Mouse (Mus musculus) ovary, postnatal 36 days (tissue): Measurements from ENCODE around the gene Cct3.
"Not testable (repeated sequence)": the region's sequence is repeated elsewhere in the genome, so short reads cannot be mapped to it uniquely, and the experiment has no call there.

ENCODE experiments used
- DNase-seq: peaks from one replicate; pipeline ENCODE4 v3.0.0; 2022; ENCODE audit warnings: low spot score, mixed read lengths

Cct3 gene

DNA sequence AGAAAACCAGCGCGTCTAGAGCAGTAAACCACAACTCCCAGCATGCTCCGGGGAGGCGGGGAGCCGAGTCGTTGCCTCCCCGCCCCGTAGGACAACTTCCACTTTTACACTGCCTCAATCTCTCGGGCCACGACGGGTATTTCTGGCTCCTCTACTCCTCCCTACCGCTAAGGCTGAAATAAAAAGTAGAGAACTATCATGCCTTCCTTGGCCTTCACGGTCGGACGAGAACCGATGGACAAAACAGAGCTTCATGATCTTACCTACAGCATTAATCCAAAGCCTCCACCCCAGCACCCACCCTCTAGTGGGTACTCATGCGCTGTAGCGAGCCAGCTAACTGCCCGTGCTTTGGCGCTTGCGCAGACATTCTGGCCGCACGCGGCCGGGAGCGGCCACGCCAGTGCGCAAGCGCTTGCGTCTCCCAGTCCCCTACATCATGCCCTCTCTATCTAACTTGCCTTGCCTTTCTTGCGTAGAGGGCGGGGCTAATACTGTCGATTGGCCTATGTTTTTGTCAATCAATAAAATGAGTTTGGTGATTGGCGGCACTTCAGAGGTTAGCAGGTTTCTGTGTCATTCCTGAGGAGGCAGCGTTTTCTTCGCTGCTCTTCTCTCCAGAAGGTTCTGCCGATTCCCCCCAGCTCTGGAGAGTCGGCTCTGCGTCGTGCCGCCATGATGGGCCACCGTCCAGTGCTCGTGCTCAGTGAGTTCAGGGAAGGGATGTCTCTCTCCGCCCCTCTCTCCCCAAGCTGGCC, at the start of gene Cct3, which contains the start of gene Tsacc:
TSS of gene Cct3 (plus strand) at position 556 of the 758 bp plus-strand sequence.
TSS of gene Tsacc (minus strand) at position 439 of the 758 bp plus-strand sequence.
- peak; percentile 94 for DNase-seq

GRCm38 (mm10) chr3:88247666-88248065, 49.2 kb upstream of the Cct3 start:
- DNase-seq: no peak

DNA sequence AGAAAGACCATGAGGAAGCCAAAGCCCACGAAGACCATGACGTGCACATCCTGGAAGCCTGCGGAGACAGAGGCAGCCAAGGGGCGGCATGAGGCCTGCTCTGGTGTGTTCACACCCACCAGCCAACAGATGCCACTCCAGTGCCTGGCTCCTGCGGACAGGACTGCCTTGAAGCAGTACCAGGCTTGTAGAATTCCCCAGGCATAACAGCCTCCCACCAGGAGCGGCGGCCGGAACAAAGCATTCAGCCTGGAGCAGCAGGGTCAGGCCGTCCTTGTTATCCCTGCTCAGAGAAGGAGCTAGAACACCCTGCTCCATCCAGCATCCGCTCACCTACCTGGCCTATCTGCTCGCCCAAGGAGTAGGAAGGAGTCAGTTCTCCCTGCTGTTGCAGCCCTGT, 48.5 kb upstream of the Cct3 start:
- DNase-seq: peak; percentile 26

- DNase-seq: no peak
Observed at GRCm38 (mm10) chr3:88252739-88253138, 44.2 kb upstream of the Cct3 start.

GRCm38 (mm10) chr3:88254268-88254926, 42.5 kb upstream of the Cct3 start, which contains the start of gene Rhbg:
Gene Rhbg (minus strand): TSS chr3:88254709.
- DNase-seq: peak; percentile 62

- DNase-seq: no peak
Observed at GRCm38 (mm10) chr3:88255950-88256349, 41.0 kb upstream of the Cct3 start.

- DNase-seq: no peak
Observed at GRCm38 (mm10) chr3:88256382-88256781, 40.5 kb upstream of the Cct3 start.

- DNase-seq: no peak
Observed at GRCm38 (mm10) chr3:88262346-88262745, 34.6 kb upstream of the Cct3 start.

DNA sequence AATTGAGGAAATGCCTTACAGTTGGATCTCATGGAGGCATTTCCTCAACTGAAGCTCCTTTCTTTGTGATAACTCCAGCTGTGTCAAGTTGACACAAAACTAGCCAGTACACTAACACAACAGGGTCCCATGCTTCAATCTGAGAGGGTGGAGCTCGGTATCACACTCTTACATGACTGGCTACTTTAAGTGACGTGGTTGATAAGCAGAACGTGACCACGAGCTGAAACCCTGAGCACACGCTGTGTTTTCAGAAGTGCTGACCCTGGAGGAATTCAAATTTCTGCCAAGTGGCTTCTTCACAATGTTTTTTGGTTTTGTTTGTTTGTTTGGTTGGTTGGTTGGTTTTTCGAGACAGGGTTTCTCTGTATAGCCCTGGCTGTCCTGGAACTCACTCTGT, 28.9 kb upstream of the Cct3 start:
- DNase-seq: not testable (repeated sequence)

DNA sequence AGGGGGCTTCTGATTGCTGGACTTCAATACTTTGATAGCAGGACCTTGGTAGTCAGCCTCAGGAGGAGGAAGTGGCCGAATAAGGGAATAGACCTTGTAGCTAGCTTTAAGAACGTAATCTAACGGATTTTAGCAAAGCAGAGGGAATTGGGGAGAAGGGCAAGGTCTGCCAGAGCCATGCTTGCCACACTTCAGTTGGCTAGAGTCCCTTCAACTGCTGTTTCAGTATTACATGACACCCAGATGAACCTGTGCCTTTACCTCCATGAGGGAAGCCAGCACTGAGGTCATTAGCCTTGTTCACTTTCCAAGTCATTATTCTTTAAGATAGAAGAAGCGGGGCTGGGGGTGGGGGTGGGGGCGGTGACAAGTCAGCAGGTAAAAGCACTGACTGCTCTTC, 27.9 kb upstream of the Cct3 start:
- no peak for DNase-seq

GRCm38 (mm10) chr3:88271298-88271697, 25.6 kb upstream of the Cct3 start:
- not testable (repeated sequence) for DNase-seq

DNA sequence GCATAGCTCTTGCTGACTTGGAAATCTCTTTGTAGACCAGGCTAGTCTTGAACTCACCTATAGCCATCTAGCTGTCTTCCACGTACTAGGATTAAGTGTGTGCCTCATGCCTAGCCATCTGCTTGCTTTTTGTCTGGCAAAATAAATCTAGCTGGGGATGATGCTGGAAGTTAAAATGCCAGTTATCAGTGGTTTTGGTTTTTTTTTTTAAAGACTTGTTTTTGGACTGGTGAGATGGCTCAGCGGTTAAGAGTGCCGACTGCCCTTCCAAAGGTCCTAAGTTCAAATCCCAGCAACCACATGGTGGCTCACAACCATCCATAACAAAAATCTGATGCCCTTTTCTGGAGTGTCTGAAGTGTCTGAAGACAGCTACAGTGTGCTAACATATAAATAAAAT, 25.1 kb upstream of the Cct3 start:
- no peak for DNase-seq

DNA sequence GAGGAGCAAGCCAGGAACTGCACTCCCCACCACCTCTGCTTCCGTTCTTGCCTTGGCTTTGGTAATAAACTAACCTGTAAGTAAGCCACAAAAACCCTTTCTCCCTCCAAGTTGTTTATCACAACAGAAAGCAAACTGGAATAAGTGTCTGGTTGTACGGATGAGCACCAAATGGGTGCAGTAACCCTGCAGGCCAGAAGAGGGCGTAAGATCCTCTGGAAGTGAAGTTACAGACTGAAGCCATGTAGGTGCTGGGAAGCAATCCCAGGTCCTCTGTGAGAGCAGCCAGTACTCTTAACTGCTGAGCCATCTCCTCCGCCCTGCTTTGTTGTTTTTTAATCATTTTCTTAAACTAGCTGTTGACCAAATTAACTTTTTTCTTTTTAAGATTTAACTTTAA, 22.9 kb upstream of the Cct3 start:
- DNase-seq: no peak

GRCm38 (mm10) chr3:88276121-88276520, 20.8 kb upstream of the Cct3 start:
- no peak for DNase-seq

GRCm38 (mm10) chr3:88276529-88277143, 20.3 kb upstream of the Cct3 start:
- DNase-seq: peak; percentile 27

GRCm38 (mm10) chr3:88280035-88280434, 16.9 kb upstream of the Cct3 start:
- DNase-seq: no peak

GRCm38 (mm10) chr3:88281141-88281916, 15.6 kb upstream of the Cct3 start:
- not testable (repeated sequence) for DNase-seq

GRCm38 (mm10) chr3:88284815-88285564, 11.9 kb upstream of the Cct3 start:
- DNase-seq: not testable (repeated sequence)

- not testable (repeated sequence) for DNase-seq
Observed at GRCm38 (mm10) chr3:88285565-88285895, 11.4 kb upstream of the Cct3 start.

DNA sequence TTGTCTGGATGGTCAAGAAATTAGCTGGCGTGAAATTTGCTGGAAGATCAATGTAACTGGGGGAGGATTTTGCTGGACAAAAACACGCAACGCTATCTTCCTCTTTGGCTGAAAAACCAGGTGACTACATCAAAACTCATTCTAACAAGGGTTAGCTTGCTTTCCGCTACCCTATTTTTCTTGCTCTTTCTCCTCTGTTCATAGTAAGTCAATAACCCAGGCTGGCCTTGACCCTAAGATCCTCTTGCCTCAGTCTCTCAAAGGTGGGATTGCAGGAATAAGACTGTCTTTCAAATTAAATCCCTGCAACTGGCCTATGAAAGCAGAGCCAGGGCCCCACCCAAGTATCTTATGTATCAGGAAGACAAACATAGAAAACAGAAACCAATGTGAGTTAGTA, 9.8 kb upstream of the Cct3 start, which contains the start of gene Gm38392:
TSS of gene Gm38392 (minus strand) at position 101 of the 400 bp plus-strand sequence.
- DNase-seq: no peak

DNA sequence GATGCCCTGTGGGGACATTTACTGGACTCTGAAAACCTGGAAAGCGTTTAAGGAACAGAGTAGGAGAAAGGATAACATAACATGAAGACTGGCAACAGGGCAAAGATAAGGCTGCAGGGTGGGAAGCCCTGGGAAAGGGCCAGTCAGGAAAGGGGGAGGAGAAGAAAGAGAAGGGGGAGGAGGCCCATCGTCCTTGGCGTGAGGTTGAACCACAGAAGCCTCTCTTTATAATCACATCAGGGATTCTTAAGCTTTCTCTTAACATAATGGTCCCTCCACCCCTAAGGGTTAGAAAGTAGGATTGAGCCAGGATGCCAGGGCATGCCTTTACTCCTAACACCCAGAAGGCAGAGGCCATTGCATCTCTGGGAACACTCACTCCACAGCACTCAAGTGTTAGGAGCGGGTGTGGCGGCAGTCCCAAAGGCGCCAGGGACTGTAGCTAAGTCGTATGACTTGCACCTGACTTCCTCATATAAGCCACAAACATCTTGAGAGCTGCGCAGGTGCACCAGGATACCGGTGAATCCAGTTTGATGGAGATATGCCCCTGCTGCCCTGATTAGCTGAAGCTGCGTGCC, 8.7 kb upstream of the Cct3 start:
- not testable (repeated sequence) for DNase-seq
